Mouse (Mus musculus) hindbrain, embryonic 10.5 days (tissue): Measurements from ENCODE around the gene Hcfc1r1. TPM values are rescaled to one million over a fixed set of nuclear protein-coding genes. Genes with fewer than 3 reads are reported as not detected.

ENCODE experiments used
- DNase-seq: peaks from one replicate; pipeline ENCODE4 v3.0.0-alpha.2; 2017; ENCODE audit warnings: low spot score
- H3K27ac ChIP-seq: fragments of 300-500 bp; sonication (generic); 2 replicates; pipeline ENCODE4 v1.5.1; 2016; ENCODE audit warnings: mild to moderate bottlenecking, moderate library complexity
- H3K27me3 ChIP-seq: fragments of 300-500 bp; sonication (generic); 2 replicates; pipeline ENCODE4 v1.6.1; 2016; ENCODE audit warnings: mild to moderate bottlenecking; ENCODE audit not compliant: poor library complexity, insufficient read depth, severe bottlenecking
- H3K36me3 ChIP-seq: fragments of 300-500 bp; sonication (generic); 2 replicates; pipeline ENCODE4 v1.6.1; 2016; ENCODE audit warnings: mild to moderate bottlenecking, moderate library complexity
- H3K4me1 ChIP-seq: fragments of 300-500 bp; sonication (generic); replicated peaks from 2 replicates; pipeline ENCODE4 v1.6.1; 2016; ENCODE audit warnings: mild to moderate bottlenecking
- H3K4me3 ChIP-seq: fragments of 300-500 bp; sonication (generic); 2 replicates; pipeline ENCODE4 v1.5.1; 2016; ENCODE audit warnings: mild to moderate bottlenecking, moderate library complexity
- H3K9me3 ChIP-seq: fragments of 300-500 bp; sonication (generic); 2 replicates; pipeline ENCODE4 v1.6.1; 2016; ENCODE audit warnings: mild to moderate bottlenecking, moderate library complexity
- WGBS: fragments of 180-500 bp; shearing (Covaris S2); methylation state at CpG from one replicate; pipeline ENCODE4 v1.1.7; 2016; 5-methylcytosine and 5-hydroxymethylcytosine counted together
- polyA plus RNA-seq: library from polyadenylated mRNA; unstranded; fragments of >200 nt; fragmentation: Nextera tagmentation; extraction: Ambion mirVana; gene quantifications from 2 replicates; pipeline ENCODE4 v1.2.1, GENCODE M21; 2016

Gene Hcfc1r1
- polyA plus RNA-seq, 1 experiment from 2014 or later: 45.4 TPM

DNA sequence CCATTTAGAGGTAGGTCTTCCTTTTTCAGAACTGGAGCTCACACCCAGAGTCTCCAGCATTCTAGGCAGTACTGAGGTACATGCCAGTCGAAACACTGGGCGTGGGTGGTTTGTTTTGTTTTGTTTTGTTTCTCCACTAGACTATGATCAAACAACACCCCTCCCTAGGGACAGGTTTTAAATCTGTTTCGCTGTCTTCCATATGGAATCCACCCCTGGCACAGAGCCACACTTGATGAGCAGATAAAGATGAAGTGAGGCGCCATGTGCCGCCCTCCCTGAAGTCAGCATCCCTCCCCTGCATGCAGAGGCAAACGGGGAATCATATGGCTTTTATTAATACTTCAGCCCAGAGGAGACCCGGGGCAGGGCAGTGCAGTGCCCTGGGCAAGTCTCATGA, 31.3 kb downstream of the Hcfc1r1 start:
- 61% methylated on average over 7 of the region's 7 CpGs for WGBS
- no peak for DNase-seq
- Histone ChIP-seq H3K27ac (no peak overlapping the region), H3K4me3 (no peak overlapping the region), H3K36me3 (no peaks in the 10 kb centered on the region), H3K27me3 (peaks cover 41% of the 10 kb centered on the region), H3K4me1 (peaks cover 15% of the 10 kb centered on the region; the same call in 1 of the 2 replicates), H3K9me3 (no peaks in the 10 kb centered on the region)

DNA sequence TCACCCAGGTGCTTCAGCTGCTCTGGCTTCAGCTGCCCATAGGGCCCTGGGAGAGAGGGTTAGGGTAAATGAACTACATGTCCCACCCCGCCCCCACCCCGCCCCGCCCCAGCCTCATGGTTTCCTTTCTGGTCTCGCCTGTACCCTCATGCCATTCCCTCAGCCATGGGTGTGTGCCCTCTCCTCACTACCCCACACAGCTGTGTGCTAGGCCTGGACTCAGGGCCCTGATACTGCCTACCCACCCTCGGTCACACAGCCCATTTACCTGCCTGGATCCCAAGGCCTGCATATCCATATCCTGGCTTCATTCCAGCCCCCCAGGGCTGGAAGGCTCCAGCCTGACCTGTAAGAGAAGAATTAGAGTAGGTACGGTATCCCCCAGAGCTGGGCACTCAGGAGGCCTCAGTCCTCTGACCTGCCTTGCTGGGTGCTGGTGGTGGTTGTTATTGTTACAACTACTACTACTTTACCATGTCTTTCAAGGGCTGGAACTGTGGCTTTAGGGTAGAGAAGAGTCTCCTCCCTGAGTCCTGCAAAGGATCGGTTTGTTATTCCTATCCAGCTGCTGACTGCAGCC, 32.2 kb downstream of the Hcfc1r1 start:
- Histone ChIP-seq H3K36me3 (no peaks in the 10 kb centered on the region), H3K4me1 (0 out of 2 replicates have a peak, but pooled peaks cover 9% of the 10 kb centered on the region), H3K27me3 (peaks cover 32% of the 10 kb centered on the region), H3K4me3 (no peak overlapping the region), H3K9me3 (no peaks in the 10 kb centered on the region), H3K27ac (no peak overlapping the region)
- WGBS: 80% methylated on average over 7 of the region's 7 CpGs
- no peak for DNase-seq

DNA sequence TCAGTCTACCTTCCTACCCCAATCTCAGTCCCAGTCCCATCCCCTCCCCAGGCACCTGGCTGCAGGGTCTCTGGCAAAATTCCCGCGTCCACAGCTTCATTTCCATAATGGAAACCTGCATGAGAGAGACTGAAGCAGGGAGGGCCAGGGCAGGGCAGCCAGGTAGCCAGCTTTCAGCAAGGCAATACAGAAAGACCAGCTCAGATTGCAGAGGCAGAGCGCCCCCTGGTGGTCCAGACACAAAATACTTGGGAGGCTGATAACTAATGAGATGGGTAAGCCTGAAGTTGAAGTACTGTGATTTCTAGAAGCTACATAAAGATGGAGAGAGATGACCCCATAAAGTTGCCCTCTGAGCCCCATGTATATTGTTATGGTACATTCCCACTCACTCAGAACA, 32.8 kb downstream of the Hcfc1r1 start:
- Histone ChIP-seq H3K4me3 (no peak overlapping the region), H3K36me3 (no peaks in the 10 kb centered on the region), H3K27me3 (peaks cover 26% of the 10 kb centered on the region), H3K27ac (no peak overlapping the region), H3K9me3 (no peaks in the 10 kb centered on the region), H3K4me1 (0 out of 2 replicates have a peak, but pooled peaks cover 9% of the 10 kb centered on the region)
- DNase-seq: peak; percentile 76
- 0% methylated on average over 3 of the region's 3 CpGs for WGBS

DNA sequence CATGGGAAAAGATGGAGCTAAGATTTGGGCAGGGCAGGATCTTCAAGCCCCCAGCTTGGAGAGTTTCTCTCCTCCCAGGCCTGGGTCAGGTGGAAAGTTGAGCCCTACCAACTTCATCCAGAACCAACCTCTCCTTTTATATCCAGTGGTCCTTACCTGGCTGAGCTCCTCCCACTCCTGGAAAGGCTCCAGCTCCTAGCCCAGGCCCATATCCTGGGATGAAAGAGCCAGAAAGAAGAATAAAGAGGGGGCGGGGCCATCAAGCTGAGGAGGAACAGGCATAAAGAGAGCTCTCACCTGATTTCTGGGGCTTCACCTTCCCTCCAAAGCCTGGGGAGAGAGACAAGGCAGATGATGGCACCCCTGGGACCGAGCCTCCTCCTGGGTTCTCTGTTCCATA, 43.6 kb downstream of the Hcfc1r1 start:
- DNase-seq: no peak
- H3K4me1 ChIP-seq: peaks cover 3% of the 10 kb centered on the region; the same call in 1 of the 2 replicates
- H3K9me3 ChIP-seq: no peaks in the 10 kb centered on the region
- peaks cover 11% of the 10 kb centered on the region; the same call in 1 of the 2 replicates for H3K27me3 ChIP-seq
- H3K4me3 ChIP-seq: no peak overlapping the region
- H3K27ac ChIP-seq: no peak overlapping the region
- 62% methylated on average over 2 of the region's 2 CpGs for WGBS
- H3K36me3 ChIP-seq: no peaks in the 10 kb centered on the region

DNA sequence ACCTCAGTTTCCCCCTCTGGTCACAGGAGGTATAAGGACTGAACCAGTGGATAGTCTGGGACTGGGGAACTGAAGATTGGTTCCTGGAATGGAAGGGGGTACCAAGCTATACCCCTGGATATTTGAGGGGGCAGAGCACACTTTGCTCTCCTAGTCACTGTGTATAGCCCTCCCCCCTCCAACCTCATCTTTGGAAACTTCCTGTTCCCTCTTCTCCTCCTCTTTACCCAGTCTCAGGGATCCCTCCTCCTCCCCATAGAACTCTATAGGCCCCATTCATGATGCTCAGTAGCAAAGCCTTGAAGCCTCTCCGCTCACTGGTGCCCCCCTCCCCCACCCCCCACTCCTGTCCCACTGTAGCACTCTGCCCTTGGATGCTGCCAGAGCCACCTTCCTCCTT, 46.1 kb downstream of the Hcfc1r1 start:
- Histone ChIP-seq H3K4me1 (peaks cover 3% of the 10 kb centered on the region; the same call in 1 of the 2 replicates), H3K4me3 (no peak overlapping the region), H3K27me3 (peaks cover 11% of the 10 kb centered on the region; the same call in 1 of the 2 replicates), H3K27ac (no peak overlapping the region), H3K9me3 (no peaks in the 10 kb centered on the region), H3K36me3 (no peaks in the 10 kb centered on the region)
- DNase-seq: no peak
- WGBS: 28% methylated on average over 1 of the region's 1 CpGs

DNA sequence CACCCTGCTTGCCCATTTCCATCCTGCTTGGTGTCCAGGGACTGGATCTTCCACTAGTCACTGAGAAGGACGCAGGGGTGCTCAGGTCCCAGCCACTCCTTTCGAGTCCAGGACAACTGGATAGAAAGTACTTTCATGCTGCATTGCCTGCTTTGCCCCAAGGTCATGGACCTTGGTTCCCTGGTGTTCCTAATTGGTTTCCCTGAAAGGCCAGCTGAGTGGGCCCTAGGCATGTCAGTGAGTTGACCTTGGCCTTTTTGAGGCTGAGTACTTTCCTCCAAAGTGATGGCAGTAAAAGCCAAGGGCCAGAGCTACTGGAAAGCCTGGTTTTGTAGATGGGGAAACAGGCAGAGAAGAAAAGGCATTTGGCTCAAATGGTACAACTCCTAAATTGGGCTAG, 48.5 kb downstream of the Hcfc1r1 start:
- no peak for DNase-seq
- 80% methylated on average over 2 of the region's 2 CpGs for WGBS
- no peak overlapping the region for H3K27ac ChIP-seq

DNA sequence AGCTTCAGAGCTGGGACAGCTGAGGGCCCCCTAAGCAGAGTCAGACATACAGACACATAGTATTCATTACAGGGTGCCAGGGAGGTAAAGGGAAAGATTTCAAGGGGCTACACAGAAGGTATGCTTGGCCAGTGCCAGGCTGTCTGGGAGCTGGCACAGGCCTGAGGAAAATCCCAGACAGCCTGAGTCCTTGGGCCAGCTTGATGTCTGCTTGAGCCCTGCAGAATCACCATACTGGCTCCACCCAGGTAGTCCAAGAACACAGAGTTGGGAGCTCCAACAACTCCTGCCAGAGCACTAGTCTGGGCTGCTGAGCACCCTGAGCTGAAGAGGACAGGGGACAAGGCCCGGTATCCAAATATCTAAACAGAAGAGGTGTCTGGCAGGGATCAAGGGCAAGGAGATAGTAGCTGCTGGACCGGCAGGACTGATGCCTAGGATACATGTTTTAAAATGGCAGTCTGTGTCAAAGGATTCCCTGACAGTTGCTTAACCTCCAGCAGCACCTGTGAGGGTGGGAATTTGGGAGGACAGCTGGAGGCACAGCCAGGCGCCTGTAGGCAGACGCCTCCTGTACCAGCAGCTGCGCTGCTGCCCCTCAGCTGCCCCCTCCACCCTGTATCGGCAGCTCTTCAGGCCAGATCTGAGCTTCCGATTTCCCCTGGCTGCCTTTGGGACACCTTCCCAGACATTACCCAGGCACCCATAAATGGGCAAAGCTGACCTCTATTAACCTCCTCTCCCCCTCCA, 49.2 kb downstream of the Hcfc1r1 start, which contains the start of gene 1520401A03Rik:
TSS of gene 1520401A03Rik (minus strand) at position 408 of the 750 bp plus-strand sequence.
- Histone ChIP-seq H3K27ac (no peak within 1 kb of the TSS), H3K4me1 (peaks cover 22% of the 10 kb centered on the region), H3K4me3 (no peak within 1 kb of the TSS), H3K36me3 (no peaks in the 10 kb centered on the region), H3K9me3 (no peaks in the 10 kb centered on the region), H3K27me3 (peaks cover 11% of the 10 kb centered on the region; the same call in 1 of the 2 replicates)
- WGBS: 79% methylated on average over 7 of the region's 7 CpGs
- DNase-seq: no peak

More for the DNA sequence above, 48.5 kb downstream of the Hcfc1r1 start:
- Histone ChIP-seq H3K9me3 (no peaks in the 10 kb centered on the region), H3K27me3 (peaks cover 11% of the 10 kb centered on the region; the same call in 1 of the 2 replicates), H3K36me3 (no peaks in the 10 kb centered on the region), H3K4me1 (peaks cover 15% of the 10 kb centered on the region), H3K4me3 (no peak overlapping the region)

Other genes starting within 250 kb of the Hcfc1r1 start
- not detected in 2 replicates for gene Vmn2r117, start 193.9 kb upstream of the Hcfc1r1 start, polyA plus RNA-seq
- 25.3 and 27.5 TPM in 2 replicates for gene Zfp213, start 109.4 kb upstream of the Hcfc1r1 start, polyA plus RNA-seq
- gene Zfp13, start 74.1 kb upstream of the Hcfc1r1 start, polyA plus RNA-seq: 22.5 and 23.4 TPM in 2 replicates
- gene Zscan10, start 72.7 kb upstream of the Hcfc1r1 start, polyA plus RNA-seq: 0.92 and 0.94 TPM in 2 replicates
- gene Mmp25, start 28.3 kb upstream of the Hcfc1r1 start, polyA plus RNA-seq: 1.00 and 1.4 TPM in 2 replicates
- gene Bicdl2, start 13.1 kb upstream of the Hcfc1r1 start, polyA plus RNA-seq: 0.41 and 0.51 TPM in 2 replicates
- gene Thoc6, start 286 bp downstream of the Hcfc1r1 start, polyA plus RNA-seq: 72.7 and 80.2 TPM in 2 replicates
- 2.7 and 7.1 TPM in 2 replicates for gene Tnfrsf12a, start 3.9 kb downstream of the Hcfc1r1 start, polyA plus RNA-seq
- 20.8 and 54.2 TPM in 2 replicates for gene Cldn6, start 5.7 kb downstream of the Hcfc1r1 start, polyA plus RNA-seq
- gene Cldn9, start 10.4 kb downstream of the Hcfc1r1 start, polyA plus RNA-seq: 6.3 and 13.1 TPM in 2 replicates
- not detected in 2 replicates for gene 1520401A03Rik, start 49.2 kb downstream of the Hcfc1r1 start, polyA plus RNA-seq
- 54.0 and 61.5 TPM in 2 replicates for gene Pkmyt1, start 52.7 kb downstream of the Hcfc1r1 start, polyA plus RNA-seq
- 28.8 and 43.6 TPM in 2 replicates for gene Paqr4, start 67.3 kb downstream of the Hcfc1r1 start, polyA plus RNA-seq
- 3.4 and 4.3 TPM in 2 replicates for gene Kremen2, start 72.2 kb downstream of the Hcfc1r1 start, polyA plus RNA-seq
- 181 and 211 TPM in 2 replicates for gene Flywch1, start 98.0 kb downstream of the Hcfc1r1 start, polyA plus RNA-seq
- 22.9 and 34.9 TPM in 2 replicates for gene Flywch2, start 112.5 kb downstream of the Hcfc1r1 start, polyA plus RNA-seq
- gene Srrm2, start 116.9 kb downstream of the Hcfc1r1 start, polyA plus RNA-seq: 517 and 570 TPM in 2 replicates
- gene Elob, start 155.5 kb downstream of the Hcfc1r1 start, polyA plus RNA-seq: 1,118 and 1,222 TPM in 2 replicates
- 0.24 TPM in 1 of 2 replicates, not detected in the other for gene Prss33, start 162.5 kb downstream of the Hcfc1r1 start, polyA plus RNA-seq
- not detected in 2 replicates for gene Prss32, start 170.3 kb downstream of the Hcfc1r1 start, polyA plus RNA-seq
- 1.6 and 1.9 TPM in 2 replicates for gene Prss41, start 170.6 kb downstream of the Hcfc1r1 start, polyA plus RNA-seq
- gene Prss21, start 194.5 kb downstream of the Hcfc1r1 start, polyA plus RNA-seq: not detected in 2 replicates
- not detected in 2 replicates for gene Dcpp1, start 207.3 kb downstream of the Hcfc1r1 start, polyA plus RNA-seq
- gene Dcpp2, start 207.3 kb downstream of the Hcfc1r1 start, polyA plus RNA-seq: not detected in 2 replicates
- gene Dcpp3, start 243.9 kb downstream of the Hcfc1r1 start, polyA plus RNA-seq: not detected in 2 replicates